Mouse (Mus musculus) frontal cortex, adult (tissue): ENCODE results near the gene Pkp1.

Experiments
- ATAC-seq: cut with Nextera tagmentation; 2 replicates; pipeline ENCODE4 v1.9.2; 2017; ENCODE audit warnings: mild to moderate bottlenecking, moderate library complexity, mixed read lengths; ENCODE audit not compliant: low TSS enrichment

Pkp1 gene

DNA sequence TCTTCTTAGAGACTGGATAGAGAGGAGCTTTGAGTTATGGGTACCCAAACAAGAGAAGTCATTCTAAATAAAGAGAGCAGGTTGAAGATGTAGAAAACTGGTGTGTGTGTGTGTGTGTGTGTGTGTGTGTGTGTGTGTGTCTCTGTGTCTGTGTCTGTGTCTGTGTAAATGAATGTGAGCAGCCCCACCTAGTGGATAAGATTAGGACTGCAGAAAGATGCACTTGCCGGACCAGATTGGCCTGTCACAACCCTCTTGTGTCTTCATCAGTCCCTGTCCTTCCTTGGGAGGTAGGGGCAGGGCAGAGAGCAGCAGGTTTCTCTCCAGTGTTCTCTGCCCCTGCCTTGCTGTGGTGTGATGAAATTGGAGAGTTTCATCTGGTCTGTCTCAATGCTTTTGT, 90.1 kb downstream of the Pkp1 start:
- ATAC-seq, result peak; percentile 63

- ATAC-seq, result no peak
Observed at GRCm38 (mm10) chr1:135821780-135822179, 97.2 kb downstream of the Pkp1 start.
